Mouse (Mus musculus) thymus, adult 2 months (tissue): ENCODE results near the gene Mycl.

ENCODE experiments used
- CTCF ChIP-seq: fragments of 200-500 bp; IDR thresholded peaks from 2 replicates; pipeline ENCODE4 v1.5.1; 2012; ENCODE audit warnings: mild to moderate bottlenecking, control low read depth, low read length, moderate library complexity, borderline replicate concordance; ENCODE audit not compliant: control insufficient read depth, poor library complexity, insufficient read depth; ENCODE audit errors: extremely low read depth
- POLR2A ChIP-seq: fragments of 200-500 bp; IDR thresholded peaks from 2 replicates; pipeline ENCODE4 v1.6.1; 2012; ENCODE audit warnings: mild to moderate bottlenecking, low read length, control low read depth, moderate library complexity; ENCODE audit not compliant: control insufficient read depth, poor library complexity, insufficient read depth; ENCODE audit errors: extremely low read depth

GRCm38 (mm10) chr4:123025418-123025817 is 30.0 kb downstream of the Mycl start:
- TF ChIP-seq POLR2A (no peak), CTCF (no peak)
